21 mouse cellular contexts compared by ENCODE assay signal in the genomic region with DNA sequence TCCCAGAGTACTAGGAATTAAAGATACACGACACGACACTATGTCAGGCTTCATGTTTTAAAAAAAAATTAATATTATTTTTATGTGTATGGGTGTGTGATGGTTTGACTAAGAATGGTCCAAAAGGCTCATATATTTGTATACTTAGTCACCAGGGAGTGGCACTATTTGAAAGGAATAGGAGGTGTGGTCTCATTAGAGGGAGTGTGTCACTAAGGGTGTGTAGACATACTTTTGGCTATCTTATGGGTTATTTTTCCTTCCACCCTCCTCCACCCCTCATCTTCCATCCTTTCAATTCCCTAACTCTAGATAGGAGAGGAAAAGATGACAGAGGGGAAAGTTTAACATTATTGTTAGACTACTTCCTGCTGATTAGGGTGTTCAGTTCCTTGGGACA. TPM values are rescaled to one million over a fixed set of nuclear protein-coding genes. Genes with fewer than 3 reads are reported as not detected.
"Had no signal": no experiment of that assay in that cellular context is flagged by ENCODE, and none has a peak within 500 bp of the region (broad histone marks: within the 10 kb centered on the region; RNA-seq: fewer than 3 reads in every experiment).

No protein-coding gene starts in this region.

- H3K4me3 ChIP-seq: kidney, embryonic 15.5 days; left cerebral cortex, adult 2 months; lung, embryonic 15.5 days; megakaryocyte, embryonic 14.5 days; midbrain, embryonic 10.5 days; midbrain, embryonic 13.5 days; myocyte; neural tube, embryonic 13.5 days had no signal

- H3K9me3 ChIP-seq: kidney, embryonic 15.5 days; lung, embryonic 15.5 days; midbrain, embryonic 10.5 days; midbrain, embryonic 13.5 days; neural tube, embryonic 13.5 days had no signal

- H3K36me3 ChIP-seq: lung, embryonic 15.5 days had no signal

- H3K27me3 ChIP-seq: kidney, embryonic 15.5 days; lung, embryonic 15.5 days; midbrain, embryonic 13.5 days; neural tube, embryonic 13.5 days had no signal

- DNase-seq: kidney, adult 11 months; kidney, adult 8-10 months; kidney, postnatal 10 days; kidney, postnatal 36 days; layer of hippocampus, postnatal 36 days; lung, adult 18-20 months; lung, postnatal 10 days; lung, postnatal 36 days; thymus, adult 2 months; thymus, postnatal 14 days; thymus, postnatal 4 days had no signal

- H3K4me2 ChIP-seq: kidney, embryonic 15.5 days; lung, embryonic 15.5 days; midbrain, embryonic 13.5 days; neural tube, embryonic 13.5 days had no signal

- ATAC-seq: midbrain, embryonic 13.5 days; midbrain, embryonic 16.5 days had no signal

- H3K9ac ChIP-seq: kidney, embryonic 15.5 days; lung, embryonic 15.5 days; midbrain, embryonic 13.5 days; neural tube, embryonic 13.5 days had no signal

- H3K27ac ChIP-seq: kidney, embryonic 15.5 days; left cerebral cortex, adult 2 months; lung, embryonic 15.5 days; midbrain, embryonic 10.5 days; midbrain, embryonic 13.5 days; neural tube, embryonic 13.5 days had no signal

RNA-seq across cellular contexts. Expression of a gene that starts 20.0 kb away (rescaled TPM):
- total RNA-seq: monocyte, adult 5-6 weeks had no signal

RNA-seq across cellular contexts. Expression of a gene that starts 38.2 kb away (rescaled TPM):
- total RNA-seq: monocyte, adult 5-6 weeks had no signal
